Mouse (Mus musculus) embryonic facial prominence, embryonic 14.5 days (tissue): Measurements from ENCODE around the gene Tac4. TPM values are rescaled to one million over a fixed set of nuclear protein-coding genes. Genes with fewer than 3 reads are reported as not detected.

ENCODE experiments used
- ATAC-seq: fragments of 200-750 bp; cut with Nextera tagmentation; 2 replicates; pipeline ENCODE4 v1.8.0; 2017; ENCODE audit warnings: low read depth, moderate number of reproducible peaks, moderate TSS enrichment
- DNase-seq: peaks from one replicate; pipeline ENCODE4 v3.0.0-alpha.2; 2015; ENCODE audit warnings: low spot score
- H3K27ac ChIP-seq: fragments of 300-500 bp; sonication (generic); replicated peaks from 2 replicates; pipeline ENCODE4 v1.5.1; 2014; ENCODE audit warnings: low read depth, mild to moderate bottlenecking, low read length, moderate library complexity
- H3K27me3 ChIP-seq: fragments of 300-500 bp; sonication (generic); replicated peaks from 2 replicates; pipeline ENCODE4 v1.6.1; 2014; ENCODE audit warnings: low read length; ENCODE audit not compliant: control insufficient read depth, insufficient read depth
- H3K36me3 ChIP-seq: fragments of 300-500 bp; sonication (generic); 2 replicates; pipeline ENCODE4 v1.6.1; 2014; ENCODE audit warnings: low read length, mixed read lengths; ENCODE audit not compliant: control insufficient read depth, insufficient read depth
- H3K4me1 ChIP-seq: fragments of 300-500 bp; sonication (generic); 2 replicates; pipeline ENCODE4 v1.6.1; 2014; ENCODE audit warnings: antibody characterized with exemption, low read length; ENCODE audit not compliant: control insufficient read depth, insufficient read depth
- H3K4me2 ChIP-seq: fragments of 300-500 bp; sonication (generic); 2 replicates; pipeline ENCODE4 v1.6.1; 2014; ENCODE audit warnings: low read depth, mild to moderate bottlenecking, low read length, moderate library complexity, mixed read lengths
- H3K4me3 ChIP-seq: fragments of 300-500 bp; sonication (generic); 2 replicates; pipeline ENCODE4 v1.5.1; 2014; ENCODE audit warnings: low read depth, mild to moderate bottlenecking, low read length
- H3K9ac ChIP-seq: fragments of 300-500 bp; sonication (generic); 2 replicates; pipeline ENCODE4 v1.6.1; 2014; ENCODE audit warnings: low read depth, mild to moderate bottlenecking, low read length, moderate library complexity, mixed read lengths
- H3K9me3 ChIP-seq: fragments of 300-500 bp; sonication (generic); 2 replicates; pipeline ENCODE4 v1.6.1; 2016; ENCODE audit warnings: low read length; ENCODE audit not compliant: control insufficient read depth
- WGBS: fragments of 180-500 bp; shearing (Covaris S2); extraction: QIAGEN DNeasy Blood & Tissue Kit; methylation state at CpG from one replicate; pipeline ENCODE4 v1.1.7; 2014; 5-methylcytosine and 5-hydroxymethylcytosine counted together
- polyA plus RNA-seq: library from polyadenylated mRNA; unstranded; fragments of >200 nt; fragmentation: Nextera tagmentation; extraction: Ambion mirVana; gene quantifications from 2 replicates; pipeline ENCODE4 v1.2.1, GENCODE M21; 2014

The Tac4 gene
- not detected in 2 replicates for polyA plus RNA-seq

GRCm38 (mm10) chr11:95261178-95261751, at the start of gene Tac4:
Gene Tac4, plus strand, starts transcription at chr11:95261529.
- no peaks in the 10 kb centered on the region for H3K9me3 ChIP-seq

DNA sequence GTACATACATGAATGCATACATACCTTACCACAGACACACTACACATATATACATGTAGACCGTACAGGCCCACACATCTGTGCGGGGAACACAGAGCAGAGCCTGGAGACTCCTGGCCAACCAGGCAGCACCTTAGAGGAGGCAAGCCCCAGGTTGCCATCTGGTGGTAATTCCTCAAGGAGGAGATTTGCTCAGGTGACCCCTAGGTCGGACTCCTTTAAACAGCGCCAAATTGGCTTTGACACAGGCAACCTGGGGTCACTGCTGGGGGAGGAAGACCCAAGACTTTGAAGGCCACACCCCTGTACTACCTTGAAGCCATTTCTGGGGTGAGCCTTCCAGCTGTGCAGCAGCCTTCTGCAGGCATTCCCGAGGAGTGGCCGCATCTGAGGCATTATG, 47.7 kb upstream of the Tac4 start:
- ATAC-seq (no peak), DNase-seq (no peak)
- Histone ChIP-seq H3K27me3 (no peaks in the 10 kb centered on the region), H3K9me3 (no peaks in the 10 kb centered on the region), H3K27ac (peak overlapping the region; percentile 48), H3K4me2 (no peak overlapping the region; the same call in 1 of the 2 replicates), H3K36me3 (no peaks in the 10 kb centered on the region), H3K9ac (no peak overlapping the region), H3K4me1 (peaks cover 22% of the 10 kb centered on the region), H3K4me3 (no peak overlapping the region)
- 20% methylated on average over 6 of the region's 6 CpGs for WGBS

More at GRCm38 (mm10) chr11:95261178-95261751, at the start of gene Tac4:
- Histone ChIP-seq H3K36me3 (0 out of 2 replicates have a peak, but pooled peaks cover 4% of the 10 kb centered on the region), H3K27ac (no peak within 1 kb of the TSS), H3K27me3 (no peaks in the 10 kb centered on the region), H3K4me2 (no peak within 1 kb of the TSS), H3K4me1 (peaks cover 4% of the 10 kb centered on the region; the same call in 1 of the 2 replicates), H3K9ac (no peak within 1 kb of the TSS), H3K4me3 (no peak within 1 kb of the TSS)
- DNase-seq (peak; percentile 50), ATAC-seq (no peak)
- WGBS = 71% methylated on average over 5 of the region's 5 CpGs

DNA sequence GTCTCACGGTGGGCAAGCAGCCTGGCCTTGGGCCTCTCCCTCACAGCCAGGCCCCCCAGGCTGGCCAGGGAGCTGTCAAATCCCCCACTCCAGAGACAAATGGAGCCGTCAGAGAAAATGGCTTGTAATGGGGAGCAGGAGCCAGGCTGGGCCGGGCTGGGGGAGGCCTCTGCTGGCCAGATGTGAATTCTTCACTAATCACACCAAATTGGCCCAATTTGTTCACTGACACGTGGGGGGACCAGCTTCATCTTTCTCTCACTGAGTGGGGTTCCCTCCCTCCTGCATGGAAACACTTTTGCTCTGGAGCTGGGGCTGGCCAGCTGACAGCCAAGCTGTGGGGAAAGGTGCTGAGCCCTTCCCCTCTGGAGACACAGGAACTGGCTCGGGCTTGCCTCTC, 47.0 kb upstream of the Tac4 start:
- H3K36me3 ChIP-seq = no peaks in the 10 kb centered on the region
- WGBS = 9% methylated on average over 5 of the region's 5 CpGs
- peak overlapping the region; percentile 10; the same call in 1 of the 2 replicates for H3K4me2 ChIP-seq
- no peaks in the 10 kb centered on the region for H3K9me3 ChIP-seq
- peak overlapping the region; percentile 48 for H3K27ac ChIP-seq
- ATAC-seq = peak; percentile 3; the same call in 1 of the 2 replicates
- H3K27me3 ChIP-seq = no peaks in the 10 kb centered on the region
- DNase-seq = peak; percentile 73
- H3K4me3 ChIP-seq = no peak overlapping the region
- no peak overlapping the region; the same call in 1 of the 2 replicates for H3K9ac ChIP-seq
- peaks cover 22% of the 10 kb centered on the region for H3K4me1 ChIP-seq

- Histone ChIP-seq H3K4me2 (no peak overlapping the region), H3K4me1 (peaks cover 11% of the 10 kb centered on the region), H3K36me3 (no peaks in the 10 kb centered on the region), H3K27me3 (no peaks in the 10 kb centered on the region), H3K4me3 (no peak overlapping the region), H3K27ac (no peak overlapping the region), H3K9ac (no peak overlapping the region), H3K9me3 (no peaks in the 10 kb centered on the region)
- DNase-seq (no peak), ATAC-seq (no peak)
- WGBS = 74% methylated on average over 3 of the region's 3 CpGs
These were observed 45.1 kb upstream of the Tac4 start for GRCm38 (mm10) chr11:95216193-95216592.

DNA sequence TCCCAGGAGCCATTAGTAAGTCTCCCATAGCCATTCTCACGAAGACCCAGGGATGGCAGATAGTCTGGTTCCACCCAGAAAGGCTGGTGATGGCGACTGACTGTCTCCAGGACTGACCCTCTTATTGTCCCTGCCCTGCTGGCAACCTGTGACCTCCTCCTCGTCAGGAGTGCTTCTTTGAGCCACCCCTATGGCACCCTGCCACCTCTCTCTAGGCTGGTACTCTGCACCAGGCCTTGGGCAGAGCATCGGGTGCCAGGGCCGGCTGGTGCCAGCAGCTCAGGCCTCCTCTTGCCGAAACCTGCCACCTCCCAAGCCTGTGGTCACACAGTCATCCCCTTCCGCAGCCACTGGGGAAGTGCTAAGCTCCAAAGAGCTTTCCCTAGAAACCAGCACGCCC, 42.2 kb upstream of the Tac4 start:
- Histone ChIP-seq H3K27ac (no peak overlapping the region), H3K4me2 (no peak overlapping the region), H3K4me1 (peaks cover 13% of the 10 kb centered on the region), H3K4me3 (no peak overlapping the region), H3K27me3 (peaks cover 20% of the 10 kb centered on the region), H3K9me3 (no peaks in the 10 kb centered on the region), H3K9ac (no peak overlapping the region), H3K36me3 (no peaks in the 10 kb centered on the region)
- 65% methylated on average over 8 of the region's 8 CpGs for WGBS
- DNase-seq = no peak
- no peak for ATAC-seq

DNA sequence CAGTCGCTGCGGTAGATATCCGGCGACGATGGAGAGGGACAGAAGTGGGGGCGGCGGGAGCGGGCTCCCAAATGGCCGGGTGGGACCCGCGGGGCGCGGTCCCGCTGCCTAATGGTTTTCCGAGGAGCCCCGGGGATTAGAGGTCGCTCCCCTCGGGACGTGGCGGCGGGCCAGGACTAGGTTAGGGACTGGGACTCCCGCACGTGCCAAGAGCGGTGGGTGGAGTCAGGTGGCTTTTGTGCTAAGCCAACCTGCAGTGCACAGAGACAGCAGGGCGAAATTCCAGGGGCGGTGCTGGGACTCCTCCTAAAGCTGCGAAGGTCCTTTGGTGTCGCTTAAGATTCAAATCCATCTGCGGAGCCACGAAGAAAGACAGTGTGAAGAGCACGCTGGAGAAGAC, 37.9 kb upstream of the Tac4 start:
- peaks cover 23% of the 10 kb centered on the region for H3K4me1 ChIP-seq
- H3K27me3 ChIP-seq = peaks cover 27% of the 10 kb centered on the region
- H3K27ac ChIP-seq = peak overlapping the region; percentile 71
- H3K9ac ChIP-seq = peak overlapping the region; percentile 51
- H3K4me2 ChIP-seq = peak overlapping the region; percentile 59
- 0% methylated on average over 25 of the region's 31 CpGs for WGBS
- H3K9me3 ChIP-seq = no peaks in the 10 kb centered on the region
- H3K4me3 ChIP-seq = peak overlapping the region; percentile 33
- peak; percentile 82 for DNase-seq
- H3K36me3 ChIP-seq = no peaks in the 10 kb centered on the region
- ATAC-seq = peak; percentile 24; the same call in 1 of the 2 replicates

- Histone ChIP-seq H3K4me1 (peaks cover 29% of the 10 kb centered on the region), H3K4me3 (peak overlapping the region; percentile 33), H3K27ac (peak overlapping the region; percentile 71), H3K27me3 (peaks cover 27% of the 10 kb centered on the region), H3K9me3 (no peaks in the 10 kb centered on the region), H3K9ac (0 out of 2 replicates have a peak overlapping the region, but pooled peaks have one; percentile 51), H3K4me2 (peak overlapping the region; percentile 59), H3K36me3 (no peaks in the 10 kb centered on the region)
- ATAC-seq (peak; percentile 58; the same call in 1 of the 2 replicates), DNase-seq (peak; percentile 80)
- 11% methylated on average over 14 of the region's 15 CpGs for WGBS
These were observed 37.0 kb upstream of the Tac4 start for GRCm38 (mm10) chr11:95224124-95224893.

GRCm38 (mm10) chr11:95225448-95225847, 35.9 kb upstream of the Tac4 start:
- Histone ChIP-seq H3K4me1 (peaks cover 29% of the 10 kb centered on the region), H3K4me3 (0 out of 2 replicates have a peak overlapping the region, but pooled peaks have one; percentile 6), H3K9me3 (no peaks in the 10 kb centered on the region), H3K27ac (peak overlapping the region; percentile 71), H3K36me3 (no peaks in the 10 kb centered on the region), H3K9ac (no peak overlapping the region), H3K27me3 (peaks cover 27% of the 10 kb centered on the region), H3K4me2 (peak overlapping the region; percentile 34)
- WGBS = 15% methylated on average over 6 of the region's 7 CpGs
- peak; percentile 90 for DNase-seq
- peak; percentile 67 for ATAC-seq
